Mouse (Mus musculus) left cerebral cortex, postnatal 10 days (tissue): ENCODE measurements around the gene Ackr3. TPM values are rescaled to one million over a fixed set of nuclear protein-coding genes. Genes with fewer than 3 reads are reported as not detected.

Experiments used
- DNase-seq, 2 experiments: peaks; one replicate each; pipeline ENCODE4 v3.0.0; 2021 to 2022; ENCODE audit warnings: low spot score in 2 of 2, mixed read lengths in 1 of 2; ENCODE audit errors: extremely low spot score in 1 of 2
- intact Hi-C: fragments of 180-260 bp; cut with DNase I; formaldehyde crosslinking; loops from one replicate; pipeline ENCODE4 v1.15.1; 2025
- total RNA-seq, 2 experiments: library from RNA; stranded (reverse); gene quantifications; 2 replicates each; pipeline ENCODE4 v1.2.3; 2021

Ackr3 gene
- total RNA-seq, 2 experiments from 2014 or later, result 6.9 to 7.9 TPM

GRCm38 (mm10) chr1:90202207-90202978, 1.4 kb upstream of the Ackr3 start:
- intact Hi-C loops, result loop anchor here (5.0 kb wide), 1 partner anchor 140 kb away; no protein-coding TSS in a partner anchor
- DNase-seq, result peak in 1 of 2 experiments; percentile 91

- no peak for DNase-seq
- intact Hi-C loops, result loop anchor here (5.0 kb wide), 1 partner anchor 141 kb away; no protein-coding TSS in a partner anchor
Observed at GRCm38 (mm10) chr1:90203341-90203740, 439 bp upstream of the Ackr3 start.

- intact Hi-C loops, result loop anchor here (2.0 to 5.0 kb wide), 2 partner anchors 143 to 384 kb away; no protein-coding TSS in a partner anchor
- DNase-seq, result no peak
Observed at GRCm38 (mm10) chr1:90204821-90205220, 1.0 kb downstream of the Ackr3 start.

- intact Hi-C loops, result loop anchor here (2.0 kb wide), 1 partner anchor 384 kb away; no protein-coding TSS in a partner anchor
- DNase-seq, result peak; percentile 52 to 74
Observed at GRCm38 (mm10) chr1:90205223-90205622, 1.4 kb downstream of the Ackr3 start.

GRCm38 (mm10) chr1:90206684-90207083, 2.9 kb downstream of the Ackr3 start:
- intact Hi-C loops, result no loop called here
- no peak for DNase-seq

- DNase-seq, result no peak
- intact Hi-C loops, result no loop called here
Observed at GRCm38 (mm10) chr1:90207279-90207678, 3.5 kb downstream of the Ackr3 start.

GRCm38 (mm10) chr1:90207739-90208502, 4.1 kb downstream of the Ackr3 start:
- intact Hi-C loops, result no loop called here
- no peak for DNase-seq

- DNase-seq, result no peak
- intact Hi-C loops, result no loop called here
Observed at GRCm38 (mm10) chr1:90208503-90208860, 4.7 kb downstream of the Ackr3 start.

- no peak for DNase-seq
- intact Hi-C loops, result no loop called here
Observed at GRCm38 (mm10) chr1:90209069-90209468, 5.3 kb downstream of the Ackr3 start.

GRCm38 (mm10) chr1:90209741-90210140, 6.0 kb downstream of the Ackr3 start:
- no peak for DNase-seq
- intact Hi-C loops, result no loop called here

GRCm38 (mm10) chr1:90210346-90210745, 6.6 kb downstream of the Ackr3 start:
- no peak for DNase-seq
- intact Hi-C loops, result no loop called here

GRCm38 (mm10) chr1:90210761-90211160, 7.0 kb downstream of the Ackr3 start:
- no peak for DNase-seq
- intact Hi-C loops, result no loop called here

- intact Hi-C loops, result no loop called here
Observed at GRCm38 (mm10) chr1:90212376-90212775, 8.6 kb downstream of the Ackr3 start.

GRCm38 (mm10) chr1:90212901-90213300, 9.1 kb downstream of the Ackr3 start:
- no peak for DNase-seq

More at GRCm38 (mm10) chr1:90212376-90212775, 8.6 kb downstream of the Ackr3 start:
- no peak for DNase-seq

GRCm38 (mm10) chr1:90214021-90214420, 10.2 kb downstream of the Ackr3 start:
- DNase-seq, result no peak
- intact Hi-C loops, result no loop called here

More at GRCm38 (mm10) chr1:90212901-90213300, 9.1 kb downstream of the Ackr3 start:
- intact Hi-C loops, result no loop called here

- no peak for DNase-seq
- intact Hi-C loops, result no loop called here
Observed at GRCm38 (mm10) chr1:90214926-90215325, 11.1 kb downstream of the Ackr3 start.

- intact Hi-C loops, result no loop called here
- no peak for DNase-seq
Observed at GRCm38 (mm10) chr1:90215881-90216280, 12.1 kb downstream of the Ackr3 start.

GRCm38 (mm10) chr1:90216395-90216794, 12.6 kb downstream of the Ackr3 start:
- intact Hi-C loops, result no loop called here
- no peak for DNase-seq

GRCm38 (mm10) chr1:90220280-90220679, 16.5 kb downstream of the Ackr3 start:
- DNase-seq, result no peak
- intact Hi-C loops, result no loop called here

- intact Hi-C loops, result no loop called here
- DNase-seq, result no peak
Observed at GRCm38 (mm10) chr1:90220844-90221243, 17.1 kb downstream of the Ackr3 start.
